In genomic region chrX:9221206-9221605, GRCm38 (mm10) we compare ENCODE assay signal across 9 mouse cellular contexts. TPM values are rescaled to one million over a fixed set of nuclear protein-coding genes. Genes with fewer than 3 reads are reported as not detected.
DNase-seq lines count a peak whose midpoint lies in the region; ATAC-seq lines count a peak whose summit lies in the region.
"Had no signal": no experiment of that assay in that cellular context is flagged by ENCODE, and none has a peak within 500 bp of the region (broad histone marks: within the 10 kb centered on the region; RNA-seq: fewer than 3 reads in every experiment).

No protein-coding gene starts in this region.

- H3K27me3 ChIP-seq in forebrain, embryonic 10.5 days (ENCODE audit: poor library complexity, severe bottlenecking), result no peaks in the 10 kb centered on the region
- no peaks in the 10 kb centered on the region for H3K27me3 ChIP-seq in forebrain, embryonic 16.5 days (replicated peaks; ENCODE audit: control insufficient read depth, insufficient read depth, low read length)
- H3K27me3 ChIP-seq in midbrain, embryonic 10.5 days (ENCODE audit: low read depth, poor library complexity, severe bottlenecking), result no peaks in the 10 kb centered on the region
- no peaks in the 10 kb centered on the region for H3K27me3 ChIP-seq in midbrain, embryonic 13.5 days
- no peaks in the 10 kb centered on the region for H3K27me3 ChIP-seq in heart, embryonic 12.5 days (replicated peaks)
- H3K27me3 ChIP-seq in liver, embryonic 16.5 days (ENCODE audit: control insufficient read depth, insufficient read depth, low read depth, low read length), result no peaks in the 10 kb centered on the region
- H3K27me3 ChIP-seq: hindbrain, embryonic 15.5 days had no signal

- WGBS in forebrain, embryonic 10.5 days, result 27% methylated on average over 6 of the region's 6 CpGs
- 26% methylated on average over 6 of the region's 6 CpGs for WGBS in forebrain, embryonic 16.5 days
- WGBS in midbrain, embryonic 10.5 days, result 30% methylated on average over 6 of the region's 6 CpGs
- WGBS in midbrain, embryonic 13.5 days, result 27% methylated on average over 6 of the region's 6 CpGs
- WGBS in heart, embryonic 12.5 days, result 27% methylated on average over 6 of the region's 6 CpGs
- 17% methylated on average over 6 of the region's 6 CpGs for WGBS in liver, embryonic 16.5 days (ENCODE audit: insufficient replicate concordance)

- no peaks in the 10 kb centered on the region for H3K9me3 ChIP-seq in forebrain, embryonic 10.5 days
- H3K9me3 ChIP-seq in forebrain, embryonic 16.5 days (ENCODE audit: control insufficient read depth, low read length), result no peaks in the 10 kb centered on the region
- H3K9me3 ChIP-seq in midbrain, embryonic 10.5 days (replicated peaks), result 0 out of 2 replicates have a peak, but pooled peaks cover 3% of the 10 kb centered on the region
- no peaks in the 10 kb centered on the region for H3K9me3 ChIP-seq in midbrain, embryonic 13.5 days
- peaks cover under 1% of the 10 kb centered on the region; the same call in 1 of the 2 replicates for H3K9me3 ChIP-seq in heart, embryonic 12.5 days (replicated peaks)
- no peaks in the 10 kb centered on the region for H3K9me3 ChIP-seq in liver, embryonic 16.5 days (replicated peaks; ENCODE audit: control insufficient read depth, low read length)
- H3K9me3 ChIP-seq: hindbrain, embryonic 15.5 days had no signal

- no peaks in the 10 kb centered on the region for H3K4me1 ChIP-seq in forebrain, embryonic 10.5 days
- H3K4me1 ChIP-seq in forebrain, embryonic 16.5 days (replicated peaks; ENCODE audit: control insufficient read depth, insufficient read depth, low read length), result no peaks in the 10 kb centered on the region
- H3K4me1 ChIP-seq in midbrain, embryonic 10.5 days, result no peaks in the 10 kb centered on the region
- no peaks in the 10 kb centered on the region for H3K4me1 ChIP-seq in midbrain, embryonic 13.5 days (replicated peaks)
- no peaks in the 10 kb centered on the region for H3K4me1 ChIP-seq in heart, embryonic 12.5 days (replicated peaks)
- no peaks in the 10 kb centered on the region; the same call in 1 of the 2 replicates for H3K4me1 ChIP-seq in liver, embryonic 16.5 days (ENCODE audit: control insufficient read depth, low read depth, low read length)
- H3K4me1 ChIP-seq: hindbrain, embryonic 15.5 days had no signal

- H3K27ac ChIP-seq in forebrain, embryonic 10.5 days, result no peak overlapping the region
- H3K27ac ChIP-seq in forebrain, embryonic 16.5 days (ENCODE audit: low read length), result no peak overlapping the region
- H3K27ac ChIP-seq in midbrain, embryonic 10.5 days (replicated peaks), result no peak overlapping the region
- no peak overlapping the region for H3K27ac ChIP-seq in midbrain, embryonic 13.5 days
- H3K27ac ChIP-seq in heart, embryonic 12.5 days (ENCODE audit: poor library complexity, severe bottlenecking), result no peak overlapping the region
- no peak overlapping the region for H3K27ac ChIP-seq in liver, embryonic 16.5 days (ENCODE audit: low read length)
- H3K27ac ChIP-seq: hindbrain, embryonic 15.5 days had no signal

- H3K4me2 ChIP-seq in forebrain, embryonic 16.5 days (ENCODE audit: low read length), result no peak overlapping the region
- no peak overlapping the region for H3K4me2 ChIP-seq in midbrain, embryonic 13.5 days (replicated peaks)
- H3K4me2 ChIP-seq in heart, embryonic 12.5 days, result no peak overlapping the region
- no peak overlapping the region for H3K4me2 ChIP-seq in liver, embryonic 16.5 days (ENCODE audit: low read depth, low read length)
- H3K4me2 ChIP-seq: hindbrain, embryonic 15.5 days had no signal

- peak; percentile 35 for DNase-seq in forebrain, embryonic 10.5 days (ENCODE audit: extremely low spot score, low spot score)
- DNase-seq in midbrain, embryonic 10.5 days (ENCODE audit: low spot score), result peak; percentile 28
- DNase-seq in adrenal gland, adult 2 months, result peak; percentile 12
- DNase-seq in spleen, postnatal 4 days (ENCODE audit: low spot score in 2 of 2), result peak; percentile 64 to 78

- no peak overlapping the region for H3K9ac ChIP-seq in forebrain, embryonic 16.5 days (replicated peaks; ENCODE audit: low read depth, low read length)
- no peak overlapping the region for H3K9ac ChIP-seq in midbrain, embryonic 13.5 days (replicated peaks)
- no peak overlapping the region for H3K9ac ChIP-seq in heart, embryonic 12.5 days
- no peak overlapping the region for H3K9ac ChIP-seq in liver, embryonic 16.5 days (ENCODE audit: low read depth, low read length)
- H3K9ac ChIP-seq: hindbrain, embryonic 15.5 days had no signal

- H3K36me3 ChIP-seq in forebrain, embryonic 10.5 days (replicated peaks), result no peaks in the 10 kb centered on the region
- no peaks in the 10 kb centered on the region for H3K36me3 ChIP-seq in forebrain, embryonic 16.5 days (ENCODE audit: control insufficient read depth, insufficient read depth)
- H3K36me3 ChIP-seq in midbrain, embryonic 10.5 days, result no peaks in the 10 kb centered on the region
- H3K36me3 ChIP-seq in midbrain, embryonic 13.5 days, result no peaks in the 10 kb centered on the region
- H3K36me3 ChIP-seq in heart, embryonic 12.5 days, result no peaks in the 10 kb centered on the region
- H3K36me3 ChIP-seq in liver, embryonic 16.5 days (ENCODE audit: control insufficient read depth, insufficient read depth), result no peaks in the 10 kb centered on the region
- H3K36me3 ChIP-seq: hindbrain, embryonic 15.5 days had no signal

- no peak overlapping the region for H3K4me3 ChIP-seq in forebrain, embryonic 10.5 days
- H3K4me3 ChIP-seq in forebrain, embryonic 16.5 days (replicated peaks; ENCODE audit: low read length), result no peak overlapping the region
- no peak overlapping the region for H3K4me3 ChIP-seq in midbrain, embryonic 10.5 days
- no peak overlapping the region for H3K4me3 ChIP-seq in midbrain, embryonic 13.5 days (replicated peaks)
- H3K4me3 ChIP-seq in heart, embryonic 12.5 days, result no peak overlapping the region
- H3K4me3 ChIP-seq in liver, embryonic 16.5 days (ENCODE audit: low read depth, low read length), result no peak overlapping the region
- H3K4me3 ChIP-seq: hindbrain, embryonic 15.5 days had no signal

- no peak for ATAC-seq in forebrain, embryonic 16.5 days
- no peak for ATAC-seq in midbrain, embryonic 13.5 days
- 0 out of 2 replicates have a peak, but pooled peaks have one; percentile 53 for ATAC-seq in heart, embryonic 12.5 days (ENCODE audit: insufficient number of reproducible peaks, low FRiP score)
- peak; percentile 69 for ATAC-seq in liver, embryonic 16.5 days (ENCODE audit: low read depth)

RNA-seq across cellular contexts. Expression of gene Lancl3, which starts 21.5 kb away (rescaled TPM):
- polyA plus RNA-seq in forebrain, embryonic 10.5 days (2016; fragmentation: Nextera tagmentation; extraction: Ambion mirVana), result 0.12 TPM in 2 replicates
- 10.4 and 10.7 TPM in 2 replicates for polyA plus RNA-seq in forebrain, embryonic 16.5 days (2015; fragmentation: Nextera tagmentation; extraction: Ambion mirVana)
- 0.35 and 0.50 TPM in 2 replicates for polyA plus RNA-seq in midbrain, embryonic 10.5 days (2016; fragmentation: Nextera tagmentation; extraction: Ambion mirVana)
- polyA plus RNA-seq in midbrain, embryonic 13.5 days (2015; fragmentation: Nextera tagmentation; extraction: Ambion mirVana), result 4.0 and 4.1 TPM in 2 replicates
- 1 to 10 TPM; 2.4 TPM for total RNA-seq in adrenal gland, adult 2 months (2021)
- polyA plus RNA-seq in adrenal gland, adult 2 months (2012; rRNA removed), result 1.9 and 2.1 TPM in 2 replicates
- polyA plus RNA-seq in heart, embryonic 12.5 days (2016; fragmentation: Nextera tagmentation; extraction: Ambion mirVana), result 0.88 and 1.1 TPM in 2 replicates
- polyA plus RNA-seq in liver, embryonic 16.5 days (2015; fragmentation: Nextera tagmentation; extraction: Ambion mirVana), result 0.19 and 0.33 TPM in 2 replicates

RNA-seq across cellular contexts. Expression of gene Gm14862, which starts 35.5 kb away (rescaled TPM):
- not detected in 2 replicates for polyA plus RNA-seq in forebrain, embryonic 10.5 days (2016; fragmentation: Nextera tagmentation; extraction: Ambion mirVana)
- polyA plus RNA-seq in forebrain, embryonic 16.5 days (2015; fragmentation: Nextera tagmentation; extraction: Ambion mirVana), result not detected in 2 replicates
- 0.16 and 0.20 TPM in 2 replicates for polyA plus RNA-seq in midbrain, embryonic 10.5 days (2016; fragmentation: Nextera tagmentation; extraction: Ambion mirVana)
- not detected in 2 replicates for polyA plus RNA-seq in midbrain, embryonic 13.5 days (2015; fragmentation: Nextera tagmentation; extraction: Ambion mirVana)
- not detected for total RNA-seq in adrenal gland, adult 2 months (2021)
- polyA plus RNA-seq in adrenal gland, adult 2 months (2012; rRNA removed), result not detected in 2 replicates
- 0.49 and 0.89 TPM in 2 replicates for polyA plus RNA-seq in heart, embryonic 12.5 days (2016; fragmentation: Nextera tagmentation; extraction: Ambion mirVana)
- polyA plus RNA-seq in liver, embryonic 16.5 days (2015; fragmentation: Nextera tagmentation; extraction: Ambion mirVana), result 3.4 and 3.8 TPM in 2 replicates
- polyA plus RNA-seq: hindbrain, embryonic 15.5 days had no signal

RNA-seq across cellular contexts. Expression of gene Xk, which starts 51.4 kb away (rescaled TPM):
- polyA plus RNA-seq in forebrain, embryonic 10.5 days (2016; fragmentation: Nextera tagmentation; extraction: Ambion mirVana), result 2.9 and 3.3 TPM in 2 replicates
- 3.0 and 3.8 TPM in 2 replicates for polyA plus RNA-seq in forebrain, embryonic 16.5 days (2015; fragmentation: Nextera tagmentation; extraction: Ambion mirVana)
- polyA plus RNA-seq in midbrain, embryonic 10.5 days (2016; fragmentation: Nextera tagmentation; extraction: Ambion mirVana), result 2.0 and 2.3 TPM in 2 replicates
- 2.3 and 2.9 TPM in 2 replicates for polyA plus RNA-seq in midbrain, embryonic 13.5 days (2015; fragmentation: Nextera tagmentation; extraction: Ambion mirVana)
- 1 to 10 TPM; 1.7 to 1.9 TPM for total RNA-seq in adrenal gland, adult 2 months (2021)
- 0.62 and 0.66 TPM in 2 replicates for polyA plus RNA-seq in adrenal gland, adult 2 months (2012; rRNA removed)
- polyA plus RNA-seq in heart, embryonic 12.5 days (2016; fragmentation: Nextera tagmentation; extraction: Ambion mirVana), result 9.5 and 10.6 TPM in 2 replicates
- 25.2 and 26.2 TPM in 2 replicates for polyA plus RNA-seq in liver, embryonic 16.5 days (2015; fragmentation: Nextera tagmentation; extraction: Ambion mirVana)

Comparison
In these comparisons a context has a peak if more than half of its experiments do, and no peak if none do; other contexts are left out.
1. DNase-seq: peak in every context shown above with its lines; median percentile 71 in spleen, postnatal 4 days; 35 in forebrain, embryonic 10.5 days; 28 in midbrain, embryonic 10.5 days; 12 in adrenal gland, adult 2 months.
2. ATAC-seq: peak in heart, embryonic 12.5 days (single experiment) and liver, embryonic 16.5 days (single experiment); none in forebrain, embryonic 16.5 days (single experiment) and midbrain, embryonic 13.5 days (single experiment).